Mouse (Mus musculus) B cell, adult 67 days (primary cell): Measurements from ENCODE around the gene Phf8. TPM values are rescaled to one million over a fixed set of nuclear protein-coding genes. Genes with fewer than 3 reads are reported as not detected.

ENCODE experiments used
- total RNA-seq, 2 experiments: library from RNA; stranded (reverse); gene quantifications; 4 replicates each; pipeline ENCODE4 v1.2.4; 2023

Gene Phf8
- 10 to 100 TPM; 56.3 to 77.7 TPM for total RNA-seq

GRCm38 (mm10) chrX:151520458-151521322, at the start of gene Phf8:
Gene Phf8 (plus strand): TSS chrX:151520672.

Other genes starting within 250 kb of the Phf8 start
- 10 to 100 TPM in 1 of 2 experiments, 1 to 10 TPM in 1; 9.3 to 10.9 TPM for gene Fam120c, start 176.5 kb upstream of the Phf8 start, total RNA-seq